Mouse (Mus musculus): ENCODE data around the gene Slc7a7.

The Slc7a7 gene

GRCm38 (mm10) chr14:54413877-54414700, 3.5 kb downstream of the Slc7a7 start:
- in situ Hi-C loops (cut with MboI, MseI), result no loop called here

GRCm38 (mm10) chr14:54412629-54413170, 4.9 kb downstream of the Slc7a7 start:
- in situ Hi-C loops (cut with MboI, MseI), result no loop called here

- in situ Hi-C loops (cut with MboI, MseI), result no loop called here
Measured at GRCm38 (mm10) chr14:54412000-54412576, 5.5 kb downstream of the Slc7a7 start.

GRCm38 (mm10) chr14:54409980-54410810, 7.4 kb downstream of the Slc7a7 start:
- in situ Hi-C loops (cut with MboI, MseI), result no loop called here

- in situ Hi-C loops (cut with MboI, MseI), result no loop called here
Measured at GRCm38 (mm10) chr14:54409057-54409645, 8.4 kb downstream of the Slc7a7 start.

GRCm38 (mm10) chr14:54408336-54409056, 9.1 kb downstream of the Slc7a7 start:
- in situ Hi-C loops (cut with MboI, MseI), result no loop called here

GRCm38 (mm10) chr14:54401723-54402122, 15.9 kb downstream of the Slc7a7 start:
- in situ Hi-C loops (cut with MboI, MseI), result no loop called here

GRCm38 (mm10) chr14:54398921-54399382, 18.6 kb downstream of the Slc7a7 start:
- in situ Hi-C loops (cut with MboI, MseI), result no loop called here

GRCm38 (mm10) chr14:54398528-54398916, 19.1 kb downstream of the Slc7a7 start:
- in situ Hi-C loops (cut with MboI, MseI), result no loop called here

GRCm38 (mm10) chr14:54397872-54398527, 19.6 kb downstream of the Slc7a7 start:
- in situ Hi-C loops (cut with MboI, MseI), result no loop called here

GRCm38 (mm10) chr14:54396685-54397084, 20.9 kb downstream of the Slc7a7 start:
- in situ Hi-C loops (cut with MboI, MseI), result no loop called here

GRCm38 (mm10) chr14:54394309-54394708, 23.3 kb downstream of the Slc7a7 start:
- in situ Hi-C loops (cut with MboI, MseI), result no loop called here

GRCm38 (mm10) chr14:54393794-54394193, 23.8 kb downstream of the Slc7a7 start:
- in situ Hi-C loops (cut with MboI, MseI), result no loop called here

GRCm38 (mm10) chr14:54390843-54391242, 26.7 kb downstream of the Slc7a7 start:
- in situ Hi-C loops (cut with MboI, MseI), result no loop called here

- in situ Hi-C loops (cut with MboI, MseI), result no loop called here
Measured at GRCm38 (mm10) chr14:54387546-54387945, 30.0 kb downstream of the Slc7a7 start.

- in situ Hi-C loops (cut with MboI, MseI), result no loop called here
Measured at GRCm38 (mm10) chr14:54385968-54386618, 31.5 kb downstream of the Slc7a7 start.

GRCm38 (mm10) chr14:54384396-54384795, 33.2 kb downstream of the Slc7a7 start:
- in situ Hi-C loops (cut with MboI, MseI), result no loop called here

GRCm38 (mm10) chr14:54383355-54383771, 34.2 kb downstream of the Slc7a7 start:
- in situ Hi-C loops (cut with MboI, MseI), result no loop called here

GRCm38 (mm10) chr14:54382641-54383040, 34.9 kb downstream of the Slc7a7 start:
- in situ Hi-C loops (cut with MboI, MseI), result no loop called here

GRCm38 (mm10) chr14:54381816-54382215, 35.8 kb downstream of the Slc7a7 start:
- in situ Hi-C loops (cut with MboI, MseI), result no loop called here
